Mouse (Mus musculus): ENCODE measurements at regions not wholly inside any gene's neighbourhood (a gene's known extent, or its start where the extent isn't known, plus 50 kb on each side); places are given as distances from the start of the nearest gene placed in this dataset.

DNA sequence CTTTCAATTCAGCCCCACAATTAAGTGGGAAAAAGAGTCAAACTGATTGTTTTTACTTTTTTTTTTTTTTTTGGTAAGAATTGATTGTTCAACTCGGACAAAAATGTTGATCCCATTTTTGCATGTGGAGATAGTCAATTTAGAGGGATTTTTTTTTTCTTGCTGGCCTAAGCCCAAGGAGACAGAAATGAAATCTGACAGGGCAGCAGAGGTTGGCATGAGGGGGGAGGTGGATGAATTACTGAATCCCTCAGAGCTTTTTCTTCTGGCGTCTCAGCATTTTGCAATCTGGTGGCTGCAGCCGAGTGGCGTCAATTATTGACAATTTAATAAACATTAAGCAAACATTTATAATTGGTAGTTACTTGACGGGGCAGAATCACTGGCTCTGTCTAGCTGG, 356.6 kb downstream of the Cd83 start:
- TF ChIP-seq POLR2A (IDR thresholded peaks at IDR 0.05; ENCODE audit: borderline replicate concordance, extremely low read depth, insufficient read depth, insufficient read length, poor library complexity, severe bottlenecking), result no peak
- no peak for TF ChIP-seq CTCF (IDR thresholded peaks at IDR 0.05; ENCODE audit: borderline replicate concordance, extremely low read depth, insufficient read depth, insufficient read length)

Data from brain, embryonic 14.5 days (tissue).